Mouse (Mus musculus): ENCODE measurements around the gene Gm21891. TPM values are rescaled to one million over a fixed set of nuclear protein-coding genes. Genes with fewer than 3 reads are reported as not detected.
"Not testable (repeated sequence)": the region's sequence is repeated elsewhere in the genome, so short reads cannot be mapped to it uniquely, and the experiment has no call there.

The Gm21891 gene
- polyA plus RNA-seq (2015; fragmentation: Nextera tagmentation; extraction: Ambion mirVana) = not detected in 2 replicates

DNA sequence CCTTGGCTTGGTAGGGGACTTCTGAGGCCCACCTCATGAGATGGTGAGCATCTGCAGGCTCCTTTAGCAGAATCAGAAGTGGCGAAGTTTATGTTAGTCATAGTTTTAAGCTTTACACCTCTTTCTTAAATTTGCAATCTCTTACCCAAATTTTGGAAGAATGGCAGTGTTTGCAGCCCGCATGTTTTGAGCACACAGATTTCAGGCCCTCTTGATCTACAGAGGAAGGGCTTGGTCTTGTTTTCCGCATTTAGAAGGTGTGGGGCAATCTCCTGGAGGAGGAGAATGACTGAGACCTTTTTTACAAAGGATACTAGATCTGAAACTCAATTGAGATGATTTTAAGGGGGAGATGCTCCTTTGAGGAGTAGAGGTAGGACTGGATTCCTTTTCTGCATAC is at the start of gene Gm21891:
Gene Gm21891, minus strand, starts transcription at position 101 of the 400 bp plus-strand sequence.
- not testable (repeated sequence) for ATAC-seq (replicated peaks; ENCODE audit: insufficient number of reproducible peaks, insufficient read depth, low FRiP score, low read depth); H3K4me3 ChIP-seq; H3K9me3 ChIP-seq (replicated peaks); H3K9ac ChIP-seq; H3K27ac ChIP-seq; H3K27me3 ChIP-seq; H3K4me1 ChIP-seq (replicated peaks); H3K36me3 ChIP-seq; H3K4me2 ChIP-seq
- no CpG with 5 or more reads among the region's 3 CpGs for WGBS

GRCm38 (mm10) chrY:13161668-13162067 is 28.4 kb upstream of the Gm21891 start, which contains the start of gene Gm21425:
Gene Gm21425, plus strand, starts transcription at chrY:13161968.
- not testable (repeated sequence) for H3K27me3 ChIP-seq; H3K9me3 ChIP-seq (replicated peaks); H3K36me3 ChIP-seq; H3K4me1 ChIP-seq (replicated peaks); ATAC-seq (replicated peaks; ENCODE audit: insufficient number of reproducible peaks, insufficient read depth, low FRiP score, low read depth); H3K4me2 ChIP-seq; H3K27ac ChIP-seq; H3K4me3 ChIP-seq; H3K9ac ChIP-seq

Other genes starting within 250 kb of the Gm21891 start
- gene Gm20807, start 90.6 kb downstream of the Gm21891 start, polyA plus RNA-seq (2015; fragmentation: Nextera tagmentation; extraction: Ambion mirVana) = not detected in 2 replicates
- not detected in 2 replicates for gene Gm21425, start 28.5 kb upstream of the Gm21891 start, polyA plus RNA-seq (2015; fragmentation: Nextera tagmentation; extraction: Ambion mirVana)
- gene Gm21828, start 90.4 kb upstream of the Gm21891 start, polyA plus RNA-seq (2015; fragmentation: Nextera tagmentation; extraction: Ambion mirVana) = not detected in 2 replicates
- not detected in 2 replicates for gene Gm21440, start 118.9 kb upstream of the Gm21891 start, polyA plus RNA-seq (2015; fragmentation: Nextera tagmentation; extraction: Ambion mirVana)
- gene Gm21454, start 119.0 kb upstream of the Gm21891 start, polyA plus RNA-seq (2015; fragmentation: Nextera tagmentation; extraction: Ambion mirVana) = not detected in 2 replicates
- gene Gm21725, start 215.6 kb upstream of the Gm21891 start, polyA plus RNA-seq (2015; fragmentation: Nextera tagmentation; extraction: Ambion mirVana) = not detected in 2 replicates

Data from heart, embryonic 15.5 days (tissue).